Mouse (Mus musculus): ENCODE results near the gene Mcrip2.

DNA sequence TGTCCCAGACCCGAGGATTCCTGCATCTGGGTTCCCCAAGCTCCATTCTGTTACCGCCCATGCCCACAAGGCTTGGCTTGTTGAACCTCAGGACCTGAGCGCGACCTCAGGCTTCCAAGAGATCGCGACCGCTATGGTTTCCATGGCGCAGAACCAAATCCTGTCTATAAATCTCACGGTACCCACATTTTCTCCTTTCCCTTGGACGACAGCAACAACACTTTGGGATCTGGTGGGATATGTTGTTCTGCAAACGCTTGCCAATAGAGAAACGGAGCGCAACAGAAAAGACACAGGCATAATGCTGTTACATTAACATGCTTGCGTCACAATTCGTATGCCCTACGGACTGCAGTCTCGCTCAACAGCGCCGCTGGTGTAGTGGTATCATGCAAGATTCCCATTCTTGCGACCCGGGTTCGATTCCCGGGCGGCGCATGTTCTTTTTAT lies 6.2 kb upstream of the Mcrip2 start, which contains the start of gene Mettl26:
- TF ChIP-seq CTCF (IDR thresholded peaks at IDR 0.05; ENCODE audit: low read depth) (peak; percentile 50; the same call in 1 of the 2 replicates), EP300 (optimal IDR thresholded peaks at IDR 0.05) (no peak)
